Mouse (Mus musculus) kidney, postnatal 0 days (tissue): ENCODE data around the gene Gpr12. TPM values are rescaled to one million over a fixed set of nuclear protein-coding genes. Genes with fewer than 3 reads are reported as not detected.
"Not testable (repeated sequence)": the region's sequence is repeated elsewhere in the genome, so short reads cannot be mapped to it uniquely, and the experiment has no call there.

Experiments
- ATAC-seq: fragments of 200-750 bp; cut with Nextera tagmentation; replicated peaks from 2 replicates; pipeline ENCODE4 v1.8.0; 2017; ENCODE audit warnings: low read depth, moderate number of reproducible peaks, moderate TSS enrichment, moderate library complexity; ENCODE audit not compliant: low FRiP score
- DNase-seq: peaks from one replicate; pipeline ENCODE4 v3.0.0-alpha.2; 2016; ENCODE audit warnings: low spot score
- H3K27ac ChIP-seq: fragments of 300-500 bp; sonication (generic); 2 replicates; pipeline ENCODE4 v1.5.1; 2014; ENCODE audit warnings: mild to moderate bottlenecking
- H3K27me3 ChIP-seq: fragments of 300-500 bp; sonication (generic); 2 replicates; pipeline ENCODE4 v1.6.1; 2014; ENCODE audit warnings: low read length, mixed read lengths; ENCODE audit not compliant: insufficient read depth
- H3K36me3 ChIP-seq: fragments of 300-500 bp; sonication (generic); 2 replicates; pipeline ENCODE4 v1.6.1; 2014; ENCODE audit warnings: low read length, mixed read lengths; ENCODE audit not compliant: insufficient read depth
- H3K4me1 ChIP-seq: fragments of 300-500 bp; sonication (generic); replicated peaks from 2 replicates; pipeline ENCODE4 v1.6.1; 2014; ENCODE audit warnings: antibody characterized with exemption, low read length, mixed read lengths; ENCODE audit not compliant: insufficient read depth
- H3K4me2 ChIP-seq: fragments of 300-500 bp; sonication (generic); 2 replicates; pipeline ENCODE4 v1.6.1; 2014; ENCODE audit warnings: mild to moderate bottlenecking, low read length, moderate library complexity, mixed read lengths
- H3K4me3 ChIP-seq: fragments of 300-500 bp; sonication (generic); replicated peaks from 2 replicates; pipeline ENCODE4 v1.5.1; 2014; ENCODE audit warnings: low read depth, low read length
- H3K9ac ChIP-seq: fragments of 300-500 bp; sonication (generic); 2 replicates; pipeline ENCODE4 v1.6.1; 2014; ENCODE audit warnings: low read depth, low read length
- H3K9me3 ChIP-seq: fragments of 300-500 bp; sonication (generic); replicated peaks from 2 replicates; pipeline ENCODE4 v1.6.1; 2016; ENCODE audit warnings: low read length, inconsistent platforms, mixed read lengths
- CTCF ChIP-seq: IDR thresholded peaks from 2 replicates; pipeline ENCODE4 v1.5.1; 2016; ENCODE audit warnings: antibody characterized with exemption, low read depth, mild to moderate bottlenecking, moderate library complexity
- WGBS: fragments of 180-500 bp; shearing (Covaris S2); extraction: QIAGEN DNeasy Blood & Tissue Kit; methylation state at CpG from one replicate; pipeline ENCODE4 v1.1.7; 2014; 5-methylcytosine and 5-hydroxymethylcytosine counted together
- polyA plus RNA-seq: library from polyadenylated mRNA; unstranded; fragments of >200 nt; fragmentation: Nextera tagmentation; extraction: Ambion mirVana; gene quantifications from 2 replicates; pipeline ENCODE4 v1.2.1, GENCODE M21; 2015

Gene Gpr12
- polyA plus RNA-seq, 1 experiment from 2014 or later: 0.61 TPM

DNA sequence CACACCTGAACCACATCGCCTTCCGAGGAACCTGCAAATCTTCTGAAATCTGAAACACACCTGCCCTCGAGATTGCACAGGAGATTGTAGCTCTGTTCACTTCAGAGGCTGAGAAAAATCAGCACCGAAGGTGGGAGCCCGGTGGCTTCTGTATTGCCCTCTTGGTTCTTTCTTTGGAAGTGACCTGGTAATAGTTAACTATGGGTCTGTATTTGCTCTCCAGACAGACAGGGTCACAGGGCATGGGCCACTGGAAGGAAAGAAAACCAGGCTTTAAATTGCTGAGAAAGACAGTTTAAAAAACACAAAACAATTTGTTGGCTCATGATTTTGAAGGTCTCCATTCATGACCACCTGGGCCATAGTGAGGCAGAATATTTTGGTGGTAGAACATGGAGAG lies 14.9 kb upstream of the Gpr12 start:
- no peak for DNase-seq
- H3K4me2 ChIP-seq: no peak overlapping the region
- WGBS: 70% methylated on average over 5 of the region's 5 CpGs
- TF ChIP-seq CTCF: no peak
- no peak overlapping the region for H3K9ac ChIP-seq
- H3K9me3 ChIP-seq: no peaks in the 10 kb centered on the region
- H3K27ac ChIP-seq: no peak overlapping the region
- no peaks in the 10 kb centered on the region for H3K36me3 ChIP-seq
- H3K4me3 ChIP-seq: no peak overlapping the region
- no peaks in the 10 kb centered on the region for H3K4me1 ChIP-seq
- no peak for ATAC-seq
- H3K27me3 ChIP-seq: no peaks in the 10 kb centered on the region

DNA sequence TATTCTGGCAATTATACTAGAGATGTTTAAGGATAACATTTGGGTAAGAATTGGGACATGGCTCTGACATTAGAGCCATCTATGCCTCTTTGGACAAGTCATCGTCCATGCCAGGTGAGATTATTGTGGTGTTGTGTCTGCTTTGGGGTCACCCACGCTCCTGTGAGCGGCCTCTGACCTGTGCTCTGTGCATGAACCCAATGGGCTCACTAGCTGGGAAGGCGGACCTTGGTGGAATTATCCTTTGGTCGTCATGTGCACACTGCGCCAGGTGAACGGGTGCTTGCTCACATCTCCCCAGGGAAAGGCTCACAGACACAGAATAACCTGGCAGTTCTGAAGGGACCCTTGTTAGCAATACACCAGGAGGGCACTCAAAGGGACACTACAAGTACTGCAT lies 14.2 kb upstream of the Gpr12 start:
- WGBS: 73% methylated on average over 7 of the region's 7 CpGs

DNA sequence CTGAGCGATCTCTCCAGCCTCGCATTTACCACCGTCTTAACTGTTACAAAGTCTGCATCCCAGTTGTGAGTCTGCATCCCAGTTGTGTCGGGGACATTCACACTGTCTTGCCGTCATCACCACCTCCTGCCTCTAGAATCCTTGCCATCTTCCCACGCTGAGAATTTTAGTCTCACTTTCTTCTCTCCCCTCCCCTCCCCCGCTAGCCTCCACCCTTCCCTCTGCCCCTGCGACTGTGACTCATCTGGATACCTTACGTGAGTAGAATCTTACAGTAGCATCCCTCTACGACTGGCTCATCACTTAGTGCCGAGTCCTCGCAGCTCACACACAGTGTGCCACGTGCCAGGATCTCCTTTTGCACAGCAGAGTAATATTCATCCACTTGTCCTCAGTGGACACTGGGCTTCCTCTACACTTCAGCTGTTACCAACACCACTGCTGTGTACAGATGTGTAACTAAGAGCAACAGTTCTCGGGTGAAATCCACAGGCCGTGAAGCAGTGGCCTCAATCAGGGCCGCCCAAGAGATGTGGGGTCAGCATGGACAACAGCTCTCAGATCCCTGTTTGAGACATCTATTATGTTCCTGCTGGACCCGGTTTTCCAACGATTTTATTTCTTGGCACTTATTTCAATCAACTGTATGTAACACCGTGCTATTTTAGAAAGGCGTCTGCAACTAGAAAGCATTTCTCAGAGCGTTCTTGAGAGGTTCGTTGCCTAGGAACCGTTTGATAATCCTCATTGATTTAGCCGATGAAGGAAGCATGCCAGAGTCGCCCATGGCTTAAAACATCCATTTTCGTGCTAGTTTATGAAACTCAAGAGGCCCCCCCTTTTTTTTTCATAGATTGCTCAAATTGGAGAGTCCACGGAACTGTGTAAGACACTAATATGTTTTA lies 13.4 kb upstream of the Gpr12 start:
- no peaks in the 10 kb centered on the region for H3K4me1 ChIP-seq
- no peak overlapping the region for H3K27ac ChIP-seq
- WGBS: 91% methylated on average over 27 of the region's 27 CpGs
- no peak overlapping the region for H3K4me2 ChIP-seq
- no peak for ATAC-seq
- no peaks in the 10 kb centered on the region for H3K27me3 ChIP-seq
- no peaks in the 10 kb centered on the region for H3K36me3 ChIP-seq
- DNase-seq: no peak
- no peak for TF ChIP-seq CTCF
- H3K4me3 ChIP-seq: no peak overlapping the region
- H3K9ac ChIP-seq: no peak overlapping the region
- H3K9me3 ChIP-seq: no peaks in the 10 kb centered on the region

More for the DNA sequence above, 14.2 kb upstream of the Gpr12 start:
- not testable (repeated sequence) for H3K27ac ChIP-seq, H3K4me1 ChIP-seq, H3K27me3 ChIP-seq, H3K9me3 ChIP-seq, DNase-seq, H3K4me3 ChIP-seq, H3K4me2 ChIP-seq, ATAC-seq, H3K9ac ChIP-seq, H3K36me3 ChIP-seq

DNA sequence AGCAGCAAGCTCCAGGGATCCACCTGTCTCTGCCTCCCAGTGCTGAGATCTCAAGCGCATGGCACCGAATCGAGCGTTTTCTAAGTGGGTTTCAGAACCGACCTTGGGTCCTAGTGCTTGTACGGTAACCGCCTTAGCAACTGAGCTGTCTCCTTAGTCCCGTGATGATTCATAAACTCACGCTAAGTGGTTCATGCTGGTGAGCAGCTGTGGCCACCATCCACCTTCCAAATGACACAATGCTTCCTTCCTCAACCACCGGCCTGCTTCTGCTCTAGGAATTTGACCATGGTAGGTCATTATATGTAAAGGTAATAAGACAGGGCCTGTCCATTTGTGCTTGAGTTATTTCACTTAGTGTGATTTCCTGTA lies 12.4 kb upstream of the Gpr12 start:
- no peak overlapping the region for H3K4me2 ChIP-seq
- no peaks in the 10 kb centered on the region for H3K27me3 ChIP-seq
- H3K4me3 ChIP-seq: no peak overlapping the region
- no peak for DNase-seq
- no peaks in the 10 kb centered on the region for H3K9me3 ChIP-seq
- no peaks in the 10 kb centered on the region for H3K36me3 ChIP-seq
- no peak overlapping the region for H3K9ac ChIP-seq
- WGBS: 88% methylated on average over 10 of the region's 10 CpGs
- no peaks in the 10 kb centered on the region for H3K4me1 ChIP-seq
- no peak for ATAC-seq
- no peak overlapping the region for H3K27ac ChIP-seq
- no peak for TF ChIP-seq CTCF

DNA sequence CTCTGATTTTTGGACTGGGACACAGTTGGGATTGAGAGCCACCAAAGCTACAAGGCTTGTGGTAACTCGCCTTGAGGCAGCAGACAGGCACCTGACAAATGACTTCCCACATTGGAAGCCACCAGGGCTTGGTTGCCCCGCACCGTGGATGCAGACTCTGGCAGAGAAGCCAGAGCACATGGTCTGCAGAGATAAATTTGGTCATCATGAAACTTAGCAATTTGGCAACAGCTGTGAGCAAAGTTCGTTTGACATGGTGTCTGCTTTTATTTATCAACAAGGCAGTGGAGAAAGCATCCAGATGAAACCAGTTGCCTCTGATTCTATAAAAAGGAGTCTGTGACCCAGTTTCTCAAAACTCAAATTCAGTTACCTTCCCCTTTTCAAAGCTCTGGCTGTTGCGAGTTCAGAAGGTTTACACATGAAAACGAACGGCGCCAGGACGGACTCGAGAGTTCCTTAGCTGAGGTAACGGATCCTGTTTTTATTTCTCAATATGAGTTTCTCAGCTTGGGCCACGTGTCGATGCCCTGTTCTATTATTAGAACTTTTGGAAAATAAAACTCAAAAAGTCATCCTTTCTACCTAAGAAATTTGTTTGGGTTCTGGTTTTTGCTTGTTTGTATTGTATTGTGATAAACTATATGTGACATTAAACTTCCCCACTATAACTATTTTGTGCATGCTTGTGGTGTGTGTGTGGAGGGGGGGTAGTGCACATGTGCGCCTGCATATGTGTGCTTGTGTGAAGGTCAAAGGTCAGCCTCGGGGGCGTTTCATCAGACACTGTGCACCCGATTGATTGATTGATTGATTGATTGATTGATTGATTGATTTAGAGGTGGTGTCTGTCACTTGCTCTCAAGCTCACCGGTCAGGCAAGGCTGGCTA lies 11.8 kb upstream of the Gpr12 start:
- H3K27ac ChIP-seq: no peak overlapping the region
- DNase-seq (no peak), ATAC-seq (no peak)
- H3K9ac ChIP-seq: no peak overlapping the region
- H3K9me3 ChIP-seq: no peaks in the 10 kb centered on the region
- no peak for TF ChIP-seq CTCF
- H3K4me3 ChIP-seq: no peak overlapping the region
- H3K4me2 ChIP-seq: no peak overlapping the region
- no peaks in the 10 kb centered on the region for H3K27me3 ChIP-seq
- no peaks in the 10 kb centered on the region for H3K4me1 ChIP-seq
- 67% methylated on average over 18 of the region's 18 CpGs for WGBS
- H3K36me3 ChIP-seq: no peaks in the 10 kb centered on the region

DNA sequence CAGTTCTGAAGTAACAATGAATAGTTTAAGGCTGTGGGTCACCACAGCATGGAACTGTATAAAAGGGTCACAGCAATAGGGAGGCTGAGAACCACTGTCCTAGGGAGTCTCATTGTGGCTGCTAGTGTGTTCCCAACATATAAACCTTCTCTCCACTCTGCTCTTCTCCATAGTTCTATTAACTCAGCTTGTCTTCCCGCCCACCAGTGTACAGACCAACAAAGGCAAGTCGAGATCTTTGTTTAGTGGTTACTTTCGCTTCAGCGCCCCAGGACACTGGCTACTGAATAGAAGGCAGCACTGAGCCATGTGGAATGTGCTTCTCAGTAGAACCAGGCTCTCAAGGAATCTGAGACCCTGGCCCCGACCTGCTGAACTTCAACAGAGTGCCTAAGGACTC lies 7.5 kb upstream of the Gpr12 start:
- H3K9me3 ChIP-seq: no peaks in the 10 kb centered on the region
- no peaks in the 10 kb centered on the region for H3K36me3 ChIP-seq
- ATAC-seq: no peak
- H3K27ac ChIP-seq: no peak overlapping the region
- no peak overlapping the region for H3K4me2 ChIP-seq
- H3K4me3 ChIP-seq: no peak overlapping the region
- no peak for TF ChIP-seq CTCF
- H3K4me1 ChIP-seq: no peaks in the 10 kb centered on the region
- no peak overlapping the region for H3K9ac ChIP-seq
- 64% methylated on average over 5 of the region's 5 CpGs for WGBS
- H3K27me3 ChIP-seq: no peaks in the 10 kb centered on the region
- DNase-seq: no peak
